Mouse (Mus musculus) bone marrow macrophage, adult 2 months (primary cell): Measurements from ENCODE around the gene Gm10203. TPM values are rescaled to one million over a fixed set of nuclear protein-coding genes. Genes with fewer than 3 reads are reported as not detected.

Experiments used
- H3K27ac ChIP-seq: 2 replicates; pipeline ENCODE4 v1.5.1; 2012; ENCODE audit warnings: low read depth, low read length; ENCODE audit not compliant: insufficient read depth
- H3K4me1 ChIP-seq: 2 replicates; pipeline ENCODE4 v1.6.1; 2012; ENCODE audit warnings: low read length; ENCODE audit not compliant: control insufficient read depth, insufficient read depth
- H3K4me3 ChIP-seq: 2 replicates; pipeline ENCODE4 v1.5.1; 2012; ENCODE audit warnings: mild to moderate bottlenecking, low read length, moderate library complexity; ENCODE audit not compliant: insufficient read depth
- CTCF ChIP-seq: IDR thresholded peaks from 2 replicates; pipeline ENCODE4 v1.5.1; 2012; ENCODE audit warnings: low read depth, mild to moderate bottlenecking, low read length, moderate library complexity
- POLR2A ChIP-seq: IDR thresholded peaks from 2 replicates; pipeline ENCODE4 v1.6.1; 2012; ENCODE audit warnings: mild to moderate bottlenecking, low read depth, low read length, borderline replicate concordance
- polyA plus RNA-seq: library from polyadenylated mRNA; stranded (reverse); fragments of >200 nt; gene quantifications from 2 replicates; pipeline ENCODE4 v1.2.4, GENCODE M21; 2012; ENCODE audit not compliant: missing spikeins, insufficient read depth, insufficient read length

Gm10203 gene
- polyA plus RNA-seq, 1 experiment: not detected

DNA sequence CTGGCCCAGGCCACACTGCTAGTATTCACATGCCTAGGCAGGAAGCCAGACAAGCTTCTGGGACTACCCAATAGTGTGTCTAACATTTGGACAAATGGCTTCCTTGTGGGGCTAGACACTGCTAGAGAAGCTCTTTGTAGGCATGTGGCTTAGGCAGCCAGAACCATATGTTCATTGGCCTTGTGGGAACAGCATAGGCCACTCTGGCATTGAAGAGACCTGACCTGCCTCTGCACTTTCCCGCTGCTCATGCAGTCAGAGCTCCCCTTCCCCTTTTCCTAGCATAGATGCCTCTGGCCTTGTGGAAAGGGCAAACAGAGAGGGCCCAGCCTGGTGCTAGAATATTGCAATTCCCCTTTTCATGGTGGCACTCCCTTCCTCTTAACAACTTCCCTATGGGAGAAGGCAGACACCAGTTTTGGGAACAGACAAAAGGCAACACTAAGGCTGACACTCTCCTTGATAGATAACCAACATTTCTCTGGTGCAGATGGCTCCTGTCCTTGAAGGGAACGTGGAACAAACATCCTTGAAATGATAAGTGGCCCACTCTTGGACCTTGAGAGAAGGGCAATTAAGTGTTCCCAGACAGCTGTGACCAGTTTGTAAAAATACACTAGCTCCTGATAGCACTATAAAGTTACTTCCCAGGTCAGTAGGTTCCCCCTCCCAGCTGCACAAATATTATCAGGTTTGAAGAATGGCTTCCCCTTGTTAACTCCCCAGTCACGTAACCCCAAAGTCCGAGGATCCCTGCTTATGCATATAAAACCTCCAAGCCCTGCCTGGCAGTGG lies 44.1 kb downstream of the Gm10203 start:
- peak overlapping the region; percentile 35 for H3K27ac ChIP-seq
- TF ChIP-seq CTCF (no peak), POLR2A (no peak)
- H3K4me3 ChIP-seq: no peak overlapping the region
- peaks cover 17% of the 10 kb centered on the region for H3K4me1 ChIP-seq

DNA sequence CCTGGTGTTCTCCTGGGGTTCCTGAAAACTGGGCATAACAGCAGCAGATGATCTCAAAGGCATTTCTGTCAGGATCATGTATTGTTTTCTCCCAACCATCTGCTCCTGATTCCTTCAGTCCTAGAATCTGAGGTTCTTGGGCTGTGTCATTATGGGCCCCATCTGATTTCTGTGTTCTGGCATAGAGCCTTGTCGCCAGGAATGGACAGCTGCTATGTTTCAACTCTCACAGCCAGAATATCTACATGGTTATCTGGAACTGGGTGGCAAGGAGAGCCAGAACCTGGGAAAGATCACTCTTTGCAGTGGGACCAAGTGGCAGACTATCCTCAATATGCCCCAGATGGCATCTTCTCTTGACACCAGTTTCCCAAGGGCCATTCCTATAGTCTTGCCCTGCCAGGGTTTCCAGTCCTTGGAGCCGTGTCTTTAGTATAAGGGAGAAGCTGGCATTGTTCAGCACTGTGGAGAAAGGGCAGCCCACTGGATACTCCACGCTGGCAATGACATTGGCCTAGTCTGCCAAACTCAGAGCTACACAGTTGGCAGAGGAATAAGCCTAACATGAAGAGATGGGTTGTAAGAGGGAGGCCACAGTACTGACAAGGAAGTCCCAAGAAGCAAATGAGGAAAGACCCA lies 45.1 kb downstream of the Gm10203 start:
- H3K4me3 ChIP-seq: no peak overlapping the region
- peaks cover 17% of the 10 kb centered on the region for H3K4me1 ChIP-seq
- no peak overlapping the region for H3K27ac ChIP-seq
- TF ChIP-seq CTCF (no peak), POLR2A (no peak)

DNA sequence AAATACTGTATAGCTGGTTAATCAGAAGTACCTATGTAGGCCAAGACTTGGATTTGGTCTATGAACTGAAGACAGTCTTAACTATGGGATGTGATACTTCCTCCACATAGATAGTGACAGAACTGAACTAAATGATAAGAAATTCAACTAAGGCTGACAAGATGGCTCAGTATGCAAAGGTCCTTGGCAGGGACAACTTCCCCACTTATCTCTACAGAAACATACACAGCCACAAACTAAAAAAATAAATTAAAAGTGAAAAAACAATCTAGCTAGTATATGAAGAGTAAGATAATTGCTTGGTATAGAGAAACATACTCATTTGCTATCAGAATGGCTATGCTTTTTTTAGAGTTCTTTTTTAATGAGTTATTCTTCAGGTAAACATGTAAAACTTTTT lies 49.1 kb downstream of the Gm10203 start:
- TF ChIP-seq CTCF (no peak), POLR2A (no peak)
- H3K4me3 ChIP-seq: no peak overlapping the region
- H3K4me1 ChIP-seq: peaks cover 12% of the 10 kb centered on the region
- H3K27ac ChIP-seq: no peak overlapping the region

Other genes starting within 250 kb of the Gm10203 start
- 8.3 and 9.5 TPM in 2 replicates for gene Caprin2, start 233.9 kb upstream of the Gm10203 start, polyA plus RNA-seq
- gene Sinhcaf, start 183.7 kb upstream of the Gm10203 start, polyA plus RNA-seq: 10.2 and 10.9 TPM in 2 replicates
- gene Dennd5b, start 28.5 kb upstream of the Gm10203 start, polyA plus RNA-seq: 0.19 and 0.87 TPM in 2 replicates
- 5.8 and 9.0 TPM in 2 replicates for gene Etfbkmt, start 9.7 kb downstream of the Gm10203 start, polyA plus RNA-seq
- 14.7 and 18.1 TPM in 2 replicates for gene Amn1, start 58.5 kb downstream of the Gm10203 start, polyA plus RNA-seq
- 46.4 and 50.0 TPM in 2 replicates for gene Resf1, start 179.2 kb downstream of the Gm10203 start, polyA plus RNA-seq